Mouse (Mus musculus) spleen, adult 10 weeks (tissue): ENCODE data around the gene Ep400. TPM values are rescaled to one million over a fixed set of nuclear protein-coding genes. Genes with fewer than 3 reads are reported as not detected.

ENCODE experiments used
- polyA plus RNA-seq: library from polyadenylated mRNA; stranded (reverse); fragments of 350-450 nt; fragmentation: Illumina TruSeq; extraction: RNeasy Lipid Tissue Mini Kit (QIAGEN cat#74804); gene quantifications from one replicate; pipeline ENCODE4 v1.2.3, GENCODE M21; 2015; ENCODE audit warnings: low replicate concordance; ENCODE audit not compliant: insufficient read depth

Ep400 gene
- 55.1 TPM for polyA plus RNA-seq

GRCm38 (mm10) chr5:110770448-110771158 lies at the start of gene Ep400:
TSS of gene Ep400 (minus strand) at chr5:110770717.

GRCm38 (mm10) chr5:110809667-110810325 lies 39.3 kb upstream of the Ep400 start, which contains the start of gene Ulk1:
TSS of gene Ulk1 (minus strand) at chr5:110810097.

GRCm38 (mm10) chr5:110779998-110780760 lies 9.7 kb upstream of the Ep400 start, which contains the start of gene Pus1:
TSS of gene Pus1 (minus strand) at chr5:110780659.

DNA sequence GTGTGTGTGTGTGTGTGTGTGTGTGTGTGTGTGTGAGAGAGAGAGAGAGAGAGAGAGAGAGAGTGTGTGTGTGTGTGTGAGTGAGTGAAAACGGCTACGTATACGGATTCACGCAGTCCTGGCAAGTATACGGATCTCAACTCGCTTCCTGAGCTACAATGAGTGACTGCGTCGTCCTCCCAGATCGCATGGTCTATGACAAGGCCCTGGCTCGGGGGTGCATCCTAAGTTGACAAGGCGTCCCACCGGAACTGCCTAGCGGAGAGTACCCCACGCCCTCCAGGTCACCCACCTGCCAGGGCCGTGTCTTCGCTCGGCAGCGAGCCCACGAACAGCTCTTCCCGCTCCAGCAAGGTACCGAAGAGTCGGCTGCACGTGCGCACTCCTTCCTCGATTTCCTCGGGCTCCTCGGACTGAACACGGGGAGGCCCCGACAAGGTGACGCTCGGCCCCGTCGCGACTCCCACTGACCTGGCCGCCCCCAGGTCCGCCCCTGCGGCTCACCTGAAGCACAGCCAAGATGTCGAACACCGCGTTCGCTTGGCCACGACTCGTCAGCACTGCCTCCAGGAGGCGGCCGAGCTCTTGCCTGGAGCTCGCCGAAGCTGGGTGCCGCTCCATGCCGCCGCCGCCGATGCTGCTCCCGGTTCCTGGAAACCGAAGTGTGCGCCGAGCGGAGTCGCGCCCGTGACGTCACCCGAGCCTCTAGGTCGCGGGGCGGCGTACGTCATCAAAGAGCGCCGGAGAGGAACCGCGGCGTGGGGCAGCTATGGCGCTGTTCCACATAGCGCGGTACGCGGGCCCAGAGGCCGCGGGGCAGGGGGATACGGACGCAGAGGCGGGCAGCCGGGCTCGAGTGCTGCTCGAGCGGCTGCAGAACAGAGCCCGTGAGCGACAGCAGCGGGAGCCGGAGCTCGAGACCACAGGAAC lies 117.5 kb downstream of the Ep400 start, which contains the start of the genes Noc4l and Ddx51:
Gene Noc4l (minus strand): TSS at position 699 of the 930 bp plus-strand sequence.
Gene Ddx51 (plus strand): TSS at position 733 of the 930 bp plus-strand sequence.

Other genes with a start within 250 kb of the Ep400 start
- 0.50 TPM for gene Galnt9, start 226.4 kb downstream of the Ep400 start, polyA plus RNA-seq
- 16.1 TPM for gene Noc4l, start 117.3 kb downstream of the Ep400 start, polyA plus RNA-seq
- 16.9 TPM for gene Ddx51, start 117.3 kb downstream of the Ep400 start, polyA plus RNA-seq
- 15.0 TPM for gene Pus1, start 9.9 kb upstream of the Ep400 start, polyA plus RNA-seq
- gene Ulk1, start 39.4 kb upstream of the Ep400 start, polyA plus RNA-seq: 14.0 TPM
- 40.0 TPM for gene Hscb, start 69.1 kb upstream of the Ep400 start, polyA plus RNA-seq
- 17.0 TPM for gene Chek2, start 69.3 kb upstream of the Ep400 start, polyA plus RNA-seq
- 4.0 TPM for gene Ttc28, start 109.1 kb upstream of the Ep400 start, polyA plus RNA-seq